ENCODE assay signal across 8 mouse cellular contexts in the genomic region with DNA sequence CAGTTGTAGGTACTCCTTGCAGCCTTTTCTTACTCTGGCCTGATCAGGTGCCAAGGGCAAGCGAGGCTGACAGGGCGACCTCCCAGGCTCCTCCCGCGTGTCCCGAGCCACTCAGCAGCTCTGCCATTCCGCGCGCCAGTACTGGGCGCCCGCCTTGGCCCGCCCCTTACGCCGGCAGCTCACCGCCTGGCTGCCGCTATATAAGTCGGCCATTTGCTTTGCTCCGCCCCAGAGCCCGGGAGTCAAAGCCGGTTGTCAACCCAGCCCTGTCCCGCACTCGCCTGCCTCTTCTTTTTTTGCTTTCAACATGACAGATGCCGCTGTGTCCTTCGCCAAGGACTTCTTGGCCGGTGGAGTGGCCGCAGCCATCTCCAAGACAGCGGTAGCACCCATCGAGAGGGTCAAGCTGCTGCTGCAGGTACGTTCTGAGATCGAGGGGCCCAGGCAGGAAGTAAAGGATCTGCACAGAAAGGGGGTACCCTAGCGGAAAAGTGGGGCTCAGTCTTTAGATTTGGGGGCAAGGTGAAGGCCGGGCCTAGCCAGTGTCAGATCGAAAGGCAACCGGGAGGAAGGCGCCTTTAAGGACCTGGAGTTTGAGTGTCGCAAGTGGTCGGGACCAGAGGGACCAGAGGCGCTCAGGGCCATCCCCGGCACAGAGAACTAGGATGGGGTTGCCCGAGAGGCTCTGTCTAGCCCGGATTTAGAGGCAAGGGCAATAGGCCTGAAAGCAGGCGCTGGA. TPM values are rescaled to one million over a fixed set of nuclear protein-coding genes. Genes with fewer than 3 reads are reported as not detected.
DNase-seq lines count a peak whose midpoint lies in the region; ATAC-seq lines count a peak whose summit lies in the region.

TSS of gene Slc25a5 (plus strand) at position 228 of the 739 bp plus-strand sequence.

- peaks cover 12% of the 10 kb centered on the region for H3K36me3 ChIP-seq in hindbrain, embryonic 10.5 days
- peaks cover 4% of the 10 kb centered on the region for H3K36me3 ChIP-seq in lung, embryonic 16.5 days (ENCODE audit: control insufficient read depth, insufficient read depth, low read length)

- H3K27ac ChIP-seq in hindbrain, embryonic 10.5 days = peak within 1 kb of the TSS; percentile 91
- H3K27ac ChIP-seq in lung, embryonic 16.5 days (ENCODE audit: low read length) = peak within 1 kb of the TSS; percentile 91

- peak within 1 kb of the TSS; percentile 57 for H3K4me2 ChIP-seq in lung, embryonic 16.5 days (ENCODE audit: low read depth, low read length)

- H3K27me3 ChIP-seq in hindbrain, embryonic 10.5 days (ENCODE audit: insufficient read depth, poor library complexity, severe bottlenecking) = no peaks in the 10 kb centered on the region
- no peaks in the 10 kb centered on the region for H3K27me3 ChIP-seq in lung, embryonic 16.5 days (ENCODE audit: control insufficient read depth, insufficient read depth, low read depth, low read length)

- H3K9ac ChIP-seq in lung, embryonic 16.5 days (ENCODE audit: low read length) = peak within 1 kb of the TSS; percentile 73

- DNase-seq in MN1 (ENCODE audit: low spot score) = peak; percentile 84
- peak; percentile 87 for DNase-seq in cerebellum, adult 9-10 months
- DNase-seq in frontal cortex, adult 2 months (ENCODE audit: extremely low spot score in 1 of 2, low spot score in 1 of 2) = peak; percentile 47 to 86
- DNase-seq in hindbrain, embryonic 10.5 days (ENCODE audit: low spot score) = peak; percentile 82
- peak; percentile 84 for DNase-seq in layer of hippocampus, adult 9-11 months
- DNase-seq in ovary, adult 18-20 months (ENCODE audit: low spot score) = peak; percentile 79
- peak; percentile 88 for DNase-seq in thymus, postnatal 0 days (ENCODE audit: low spot score)

- H3K4me1 ChIP-seq in hindbrain, embryonic 10.5 days (replicated peaks) = 0 out of 2 replicates have a peak, but pooled peaks cover 4% of the 10 kb centered on the region
- H3K4me1 ChIP-seq in lung, embryonic 16.5 days (replicated peaks; ENCODE audit: control insufficient read depth, insufficient read depth, low read length) = no peaks in the 10 kb centered on the region

- peak; percentile 95 for ATAC-seq in lung, embryonic 16.5 days (ENCODE audit: low read depth)

- H3K4me3 ChIP-seq in hindbrain, embryonic 10.5 days = peak within 1 kb of the TSS; percentile 67
- peak within 1 kb of the TSS; percentile 66 for H3K4me3 ChIP-seq in lung, embryonic 16.5 days (ENCODE audit: low read length)

- H3K9me3 ChIP-seq in hindbrain, embryonic 10.5 days = no peaks in the 10 kb centered on the region; the same call in 1 of the 2 replicates
- no peaks in the 10 kb centered on the region for H3K9me3 ChIP-seq in lung, embryonic 16.5 days (ENCODE audit: control insufficient read depth, low read length)

- 17% methylated on average over 41 of the region's 41 CpGs for WGBS in hindbrain, embryonic 10.5 days
- 19% methylated on average over 41 of the region's 41 CpGs for WGBS in lung, embryonic 16.5 days

RNA-seq across cellular contexts. Expression of gene Slc25a5, which starts in this region (rescaled TPM):
- 474 and 486 TPM in 2 replicates for polyA plus RNA-seq in frontal cortex, adult 2 months (2012; rRNA removed)
- polyA plus RNA-seq in hindbrain, embryonic 10.5 days (2016; fragmentation: Nextera tagmentation; extraction: Ambion mirVana) = 803 and 848 TPM in 2 replicates
- polyA plus RNA-seq in lung, embryonic 16.5 days (2015; fragmentation: Nextera tagmentation; extraction: Ambion mirVana) = 576 and 581 TPM in 2 replicates
- polyA plus RNA-seq in thymus, postnatal 0 days (2015; fragmentation: Nextera tagmentation; extraction: Ambion mirVana) = 1,172 and 1,231 TPM in 2 replicates

Comparison
In these comparisons a context has a peak if more than half of its experiments do, and no peak if none do; other contexts are left out.
1. Peak in every context shown above with its lines: DNase-seq, ATAC-seq, H3K4me3 ChIP-seq and H3K27ac ChIP-seq.